Mouse (Mus musculus) neural tube, embryonic 10.5 days (tissue): ENCODE measurements around the gene Hnrnpll.

ENCODE experiments used
- DNase-seq: peaks from one replicate; pipeline ENCODE4 v3.0.0-alpha.2; 2017; ENCODE audit warnings: low spot score; ENCODE audit errors: extremely low spot score

Gene Hnrnpll

GRCm38 (mm10) chr17:80061783-80062619 is at the start of gene Hnrnpll:
Gene Hnrnpll (minus strand): TSS chr17:80062334.
- DNase-seq = peak; percentile 95

- no peak for DNase-seq
Observed at GRCm38 (mm10) chr17:80105348-80105978, 43.3 kb upstream of the Hnrnpll start.

GRCm38 (mm10) chr17:80099823-80100222 is 37.7 kb upstream of the Hnrnpll start:
- no peak for DNase-seq

- peak; percentile 18 for DNase-seq
Observed at GRCm38 (mm10) chr17:80097221-80097620, 35.1 kb upstream of the Hnrnpll start.

GRCm38 (mm10) chr17:80096720-80097114 is 34.6 kb upstream of the Hnrnpll start:
- no peak for DNase-seq

- peak; percentile 54 for DNase-seq
Observed at GRCm38 (mm10) chr17:80096043-80096719, 34.0 kb upstream of the Hnrnpll start.

- no peak for DNase-seq
Observed at GRCm38 (mm10) chr17:80095254-80095899, 33.2 kb upstream of the Hnrnpll start.

GRCm38 (mm10) chr17:80091879-80092549 is 29.9 kb upstream of the Hnrnpll start:
- DNase-seq = no peak

GRCm38 (mm10) chr17:80090551-80090950 is 28.4 kb upstream of the Hnrnpll start:
- DNase-seq = no peak

- no peak for DNase-seq
Observed at GRCm38 (mm10) chr17:80088168-80088567, 26.0 kb upstream of the Hnrnpll start.

- DNase-seq = no peak
Observed at GRCm38 (mm10) chr17:80086591-80086990, 24.5 kb upstream of the Hnrnpll start.

- DNase-seq = no peak
Observed at GRCm38 (mm10) chr17:80084424-80084823, 22.3 kb upstream of the Hnrnpll start.

GRCm38 (mm10) chr17:80083223-80083622 is 21.1 kb upstream of the Hnrnpll start:
- DNase-seq = no peak

- no peak for DNase-seq
Observed at GRCm38 (mm10) chr17:80078726-80079125, 16.6 kb upstream of the Hnrnpll start.

- no peak for DNase-seq
Observed at GRCm38 (mm10) chr17:80067257-80067656, 5.1 kb upstream of the Hnrnpll start.

GRCm38 (mm10) chr17:80063840-80064495 is 1.8 kb upstream of the Hnrnpll start:
- no peak for DNase-seq

- no peak for DNase-seq
Observed at GRCm38 (mm10) chr17:80063386-80063785, 1.3 kb upstream of the Hnrnpll start.

- DNase-seq = no peak
Observed at GRCm38 (mm10) chr17:80062620-80063010, 481 bp upstream of the Hnrnpll start.

- DNase-seq = peak; percentile 74
Observed at GRCm38 (mm10) chr17:80060828-80061782, 1.0 kb downstream of the Hnrnpll start.
